Mouse (Mus musculus): ENCODE results near the gene Mark4.
A peak's percentile ranks its signal among the peaks of the same experiment; 100 is the strongest.

DNA sequence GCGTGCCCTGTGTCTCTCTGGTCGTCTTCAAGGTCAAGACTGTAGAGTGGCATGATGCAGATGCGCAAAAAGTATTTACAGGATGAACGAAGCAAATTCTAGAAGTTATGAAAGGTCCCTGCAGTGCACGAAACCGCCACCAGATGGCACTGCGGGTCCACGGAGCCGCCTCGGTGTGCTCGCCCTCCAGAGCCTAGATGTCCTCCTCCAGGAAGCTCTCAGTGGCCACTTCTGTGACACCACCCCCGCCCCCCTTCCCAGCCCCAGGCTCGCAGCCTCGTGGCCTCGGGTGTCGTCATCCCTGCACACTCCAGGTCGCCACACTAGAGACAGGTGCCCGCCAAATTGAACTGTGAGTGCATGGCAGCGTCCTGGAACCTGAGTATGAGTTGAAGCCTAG lies 53.2 kb downstream of the Mark4 start:
- peak; percentile 100 for TF ChIP-seq CTCF (IDR thresholded peaks at IDR 0.05; ENCODE audit: extremely low read depth, insufficient read depth, insufficient read length, insufficient replicate concordance)
- TF ChIP-seq POLR2A (IDR thresholded peaks at IDR 0.05; ENCODE audit: low read depth, low read length) = no peak

Data from spleen, adult 2 months (tissue).